Mouse (Mus musculus) cerebellum, postnatal 4 days (tissue): ENCODE data around the gene Col6a3.

Source experiments
- DNase-seq, 2 experiments: peaks; one replicate each; pipeline ENCODE4 v3.0.0; 2022; ENCODE audit warnings: low spot score in 2 of 2, mixed read lengths in 1 of 2

The Col6a3 gene

GRCm38 (mm10) chr1:90797276-90797891, 46.4 kb downstream of the Col6a3 start:
- DNase-seq = no peak

GRCm38 (mm10) chr1:90793368-90793767, 50.4 kb downstream of the Col6a3 start:
- DNase-seq = no peak

DNA sequence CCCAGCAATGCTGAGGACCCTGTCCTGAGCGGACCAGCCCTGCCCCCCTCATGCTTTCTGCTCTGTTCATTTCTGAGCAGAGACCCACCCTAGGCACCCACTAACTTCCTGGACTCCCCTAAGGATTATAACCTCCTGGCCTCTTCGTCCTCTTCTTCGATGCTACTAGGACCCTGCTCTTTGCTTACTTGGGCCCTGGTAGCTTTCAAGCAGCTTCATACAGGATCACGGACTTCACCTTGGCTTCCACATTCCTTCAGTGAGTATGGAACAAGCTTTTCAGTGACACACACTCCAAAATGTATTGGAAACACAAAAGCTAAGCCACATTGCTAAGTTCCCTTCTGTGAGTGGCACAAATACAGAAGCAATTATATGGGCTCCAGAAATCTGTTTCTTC, 52.8 kb downstream of the Col6a3 start:
- DNase-seq = no peak

- no peak for DNase-seq
Measured at GRCm38 (mm10) chr1:90789506-90789905, 54.3 kb downstream of the Col6a3 start.

- DNase-seq = peak in 1 of 2 experiments; percentile 14
Measured at GRCm38 (mm10) chr1:90780446-90780845, 63.3 kb downstream of the Col6a3 start.

DNA sequence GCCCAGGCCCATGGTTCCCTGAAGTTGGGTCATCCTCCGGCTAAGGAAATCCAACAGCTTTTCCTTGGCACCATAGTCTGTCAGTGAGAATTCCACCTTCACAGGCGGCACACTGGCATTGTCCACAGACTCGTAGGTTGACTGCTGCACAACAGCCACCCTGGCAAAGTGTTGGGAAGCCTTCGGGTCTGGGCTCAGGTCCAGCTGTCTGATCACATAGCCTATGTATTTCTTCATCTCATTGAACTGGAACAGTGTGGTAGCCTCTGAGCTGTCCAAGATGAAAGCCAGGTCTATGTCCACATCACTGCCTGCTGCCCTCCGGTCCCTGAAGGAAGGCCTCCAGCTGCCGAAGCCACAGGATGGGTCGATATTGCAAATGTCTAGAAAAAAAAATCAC, 64.7 kb downstream of the Col6a3 start:
- peak in 1 of 2 experiments; percentile 56 for DNase-seq

DNA sequence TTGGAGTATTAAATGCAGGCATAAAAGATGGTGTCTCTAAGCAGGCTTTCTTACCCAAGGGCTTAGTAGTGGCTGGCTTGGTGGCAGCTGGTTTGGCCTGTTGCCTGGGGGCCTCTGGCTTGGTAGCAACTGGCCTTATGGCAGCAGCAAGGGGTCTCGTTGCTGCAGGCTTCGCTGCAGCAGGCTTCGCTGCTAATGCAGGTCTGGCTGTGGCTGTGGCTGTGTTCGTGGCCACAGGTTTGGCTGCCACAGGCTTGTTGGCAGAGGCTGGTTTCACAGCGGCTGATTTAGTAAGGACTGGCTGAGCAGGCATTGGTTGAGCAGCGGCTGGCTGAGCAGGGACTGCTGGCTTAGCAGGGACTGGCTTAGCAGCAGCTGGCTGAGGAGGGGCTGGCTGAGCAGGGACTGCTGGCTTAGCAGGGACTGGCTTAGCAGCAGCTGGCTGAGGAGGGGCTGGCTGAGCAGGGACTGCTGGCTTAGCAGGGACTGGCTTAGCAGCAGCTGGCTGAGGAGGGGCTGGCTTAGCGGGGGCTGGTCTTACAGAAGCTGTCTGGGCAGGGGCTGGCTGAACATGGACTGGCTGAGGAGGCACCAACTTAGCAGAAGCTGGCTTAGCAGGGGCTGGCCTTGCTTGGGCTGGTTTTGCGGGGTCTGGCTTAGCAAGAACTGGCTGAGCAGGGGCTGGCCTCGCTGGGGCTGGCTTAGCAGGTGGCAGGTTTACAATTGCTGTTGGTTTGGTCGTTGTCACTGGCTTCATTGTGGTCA, 68.1 kb downstream of the Col6a3 start:
- DNase-seq = peak; percentile 40 to 83

GRCm38 (mm10) chr1:90771172-90771571, 72.6 kb downstream of the Col6a3 start:
- DNase-seq = no peak

DNA sequence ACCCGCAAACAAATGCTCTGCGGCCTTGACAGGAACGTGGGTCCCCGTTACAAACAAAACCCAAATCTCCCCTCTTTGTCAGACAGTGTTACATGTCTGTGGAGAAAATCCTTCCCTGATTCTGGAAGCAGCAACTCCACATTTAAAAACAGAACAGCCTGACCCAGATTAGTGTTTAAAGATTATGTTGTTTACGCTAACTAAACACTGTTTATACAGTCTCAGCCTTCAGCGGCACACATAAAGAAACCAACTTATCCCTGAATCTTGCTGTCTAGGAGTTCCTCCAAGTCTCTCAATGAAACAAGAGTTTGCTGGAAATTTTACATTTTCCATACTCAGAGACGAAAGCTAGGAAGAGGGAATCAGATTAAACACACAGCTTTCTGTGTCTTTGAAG, 73.7 kb downstream of the Col6a3 start:
- DNase-seq = no peak

DNA sequence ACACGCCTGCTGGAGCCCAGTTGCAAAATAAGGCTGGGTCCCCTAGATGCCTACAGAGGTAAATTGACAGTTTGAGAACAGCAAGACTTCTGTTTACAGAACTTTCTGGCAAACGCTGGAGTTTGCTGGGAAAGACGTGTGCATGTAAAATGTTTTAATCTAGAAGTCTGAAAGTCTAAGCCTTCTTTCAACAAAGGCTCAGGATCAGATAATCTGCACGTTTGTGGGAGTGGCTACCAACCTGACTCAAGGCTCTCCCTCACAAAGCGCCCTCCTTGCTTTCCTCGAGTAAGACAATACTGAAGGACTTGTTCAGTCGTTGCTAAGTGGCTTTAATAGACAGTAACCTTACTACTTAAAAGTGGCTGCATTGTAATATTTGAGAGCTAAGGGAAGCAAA, 74.5 kb downstream of the Col6a3 start:
- DNase-seq = no peak

- no peak for DNase-seq
Measured at GRCm38 (mm10) chr1:90758091-90758673, 85.6 kb downstream of the Col6a3 start.

DNA sequence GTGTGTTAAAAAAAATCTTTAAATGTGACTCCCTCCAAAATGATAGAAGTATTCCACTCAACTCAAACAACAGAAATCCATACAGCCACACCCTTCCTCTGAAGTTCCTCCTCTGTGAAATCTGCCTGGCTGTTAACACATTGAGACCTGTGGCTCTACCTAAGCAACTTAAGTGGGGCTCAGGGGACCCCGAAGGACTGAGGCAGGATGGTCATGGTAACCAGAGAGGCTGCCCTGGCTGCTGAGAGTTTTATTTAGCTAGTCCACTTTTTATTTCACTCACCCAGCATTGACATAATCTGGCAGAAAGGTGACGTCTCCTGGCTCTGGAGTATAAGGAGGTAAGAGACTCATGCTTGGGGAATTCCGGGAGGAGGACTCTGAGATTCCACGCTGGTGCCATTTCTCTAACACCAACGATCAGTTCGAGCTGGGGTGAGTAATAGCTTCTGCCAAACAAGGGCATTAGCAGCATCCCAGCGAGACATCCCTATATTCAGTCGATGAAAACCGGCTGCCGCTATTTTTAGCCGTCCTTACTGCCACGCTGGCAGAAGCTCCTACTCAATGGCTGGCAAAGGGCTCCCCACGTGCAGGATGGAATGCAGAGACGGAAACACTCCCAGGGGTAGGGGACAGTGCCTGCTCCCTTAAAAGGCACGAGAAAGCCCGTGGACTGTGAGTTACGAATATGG, 89.8 kb downstream of the Col6a3 start:
- DNase-seq = no peak

DNA sequence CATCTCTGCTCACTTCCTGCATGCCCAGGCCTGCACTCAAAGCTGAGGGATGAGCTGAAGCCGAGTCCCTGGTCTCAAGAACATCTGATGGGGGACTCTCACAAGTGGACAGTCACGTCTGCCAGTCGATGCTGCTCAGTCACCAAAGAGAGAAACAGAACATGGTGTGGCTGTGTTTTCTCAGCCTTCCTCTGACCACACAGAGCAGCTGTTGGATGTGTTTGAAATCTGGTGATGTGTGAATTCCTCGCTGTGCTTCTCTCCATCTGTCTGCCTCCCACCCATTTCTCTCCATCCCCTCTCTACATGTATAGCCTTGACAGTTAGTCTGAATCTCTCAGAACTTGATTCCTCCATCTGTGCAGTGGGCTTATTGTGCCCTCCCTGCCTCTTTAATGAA, 92.5 kb downstream of the Col6a3 start:
- DNase-seq = no peak

DNA sequence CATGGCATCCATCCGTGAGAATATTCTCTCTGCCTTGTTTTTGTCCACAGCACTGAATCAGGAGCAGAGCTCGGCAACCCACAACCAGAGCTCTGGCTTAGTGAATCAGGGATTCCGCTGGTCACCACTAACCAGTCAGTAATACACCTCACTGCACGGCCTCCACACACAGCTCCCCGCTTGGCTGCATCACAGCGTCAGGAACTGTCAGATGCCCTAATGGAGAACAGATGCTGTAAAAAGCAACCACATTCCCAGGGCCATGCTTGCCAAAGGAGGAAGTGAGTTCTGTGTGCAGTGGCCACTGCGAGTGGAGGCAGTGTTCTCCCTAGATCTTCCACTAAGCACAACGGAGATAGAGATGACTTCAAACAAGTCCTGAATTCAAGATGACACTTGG, 93.6 kb downstream of the Col6a3 start:
- DNase-seq = peak in 1 of 2 experiments; percentile 23

- DNase-seq = peak in 1 of 2 experiments; percentile 43
Measured at GRCm38 (mm10) chr1:90748544-90748943, 95.2 kb downstream of the Col6a3 start.

- peak; percentile 26 to 41 for DNase-seq
Measured at GRCm38 (mm10) chr1:90743941-90744386, 99.8 kb downstream of the Col6a3 start.

DNA sequence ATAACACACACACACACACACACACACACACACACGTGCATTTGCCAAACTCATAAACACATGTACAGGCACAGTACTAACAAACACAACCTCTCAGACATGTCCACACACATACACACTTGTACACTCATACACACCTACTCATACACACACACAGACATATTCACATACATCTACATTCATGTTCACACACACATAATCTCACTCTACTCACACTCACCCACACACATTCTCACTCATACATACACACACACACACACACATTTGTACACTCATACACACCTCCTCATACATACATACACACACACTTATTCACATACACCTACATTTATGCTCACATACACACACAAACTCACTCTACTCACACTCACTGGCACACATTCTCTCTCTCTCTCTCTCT, 100.3 kb downstream of the Col6a3 start:
- no peak for DNase-seq

DNA sequence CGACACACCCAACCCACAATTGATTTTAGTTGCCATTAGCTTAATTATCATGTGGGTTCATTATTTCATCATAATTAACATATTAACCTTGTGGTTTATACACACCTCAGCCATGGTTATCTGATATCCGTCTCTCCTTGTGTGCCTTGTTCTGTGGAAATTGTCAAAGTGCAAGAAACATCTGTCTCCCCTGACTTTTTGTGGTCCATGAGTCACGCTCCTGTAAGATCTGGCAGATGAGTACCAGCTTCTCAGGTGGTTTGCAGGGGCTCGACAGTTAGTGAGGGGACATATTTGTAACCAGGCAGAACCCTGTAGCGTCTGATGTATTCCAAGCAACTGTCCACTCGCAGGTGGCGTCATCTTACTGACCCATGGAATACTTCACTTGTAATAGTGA, 101.1 kb downstream of the Col6a3 start:
- no peak for DNase-seq

GRCm38 (mm10) chr1:90740216-90741170, 103.3 kb downstream of the Col6a3 start:
- DNase-seq = no peak

- no peak for DNase-seq
Measured at GRCm38 (mm10) chr1:90738913-90739312, 104.9 kb downstream of the Col6a3 start.

- no peak for DNase-seq
Measured at GRCm38 (mm10) chr1:90729466-90729865, 114.3 kb downstream of the Col6a3 start.
